Mouse (Mus musculus) forebrain, embryonic 11.5 days (tissue): Measurements from ENCODE around the gene Myh6. TPM values are rescaled to one million over a fixed set of nuclear protein-coding genes. Genes with fewer than 3 reads are reported as not detected.

Source experiments
- ATAC-seq: fragments of 200-750 bp; cut with Nextera tagmentation; replicated peaks from 2 replicates; pipeline ENCODE4 v1.8.0; 2017; ENCODE audit warnings: moderate TSS enrichment; ENCODE audit not compliant: low FRiP score
- DNase-seq: peaks from one replicate; pipeline ENCODE4 v3.0.0-alpha.2; 2017; ENCODE audit warnings: low spot score
- H3K27ac ChIP-seq: fragments of 300-500 bp; sonication (generic); 2 replicates; pipeline ENCODE4 v1.5.1; 2014; ENCODE audit warnings: low read depth, low read length
- H3K27me3 ChIP-seq: fragments of 300-500 bp; sonication (generic); 2 replicates; pipeline ENCODE4 v1.6.1; 2014; ENCODE audit warnings: mild to moderate bottlenecking, low read length, mixed read lengths; ENCODE audit not compliant: control insufficient read depth, insufficient read depth
- H3K36me3 ChIP-seq: fragments of 300-500 bp; sonication (generic); 2 replicates; pipeline ENCODE4 v1.6.1; 2014; ENCODE audit warnings: mild to moderate bottlenecking, low read length, moderate library complexity, mixed read lengths; ENCODE audit not compliant: control insufficient read depth, insufficient read depth
- H3K4me1 ChIP-seq: fragments of 300-500 bp; sonication (generic); replicated peaks from 2 replicates; pipeline ENCODE4 v1.6.1; 2014; ENCODE audit warnings: low read length, mixed read lengths; ENCODE audit not compliant: control insufficient read depth, insufficient read depth
- H3K4me2 ChIP-seq: fragments of 300-500 bp; sonication (generic); 2 replicates; pipeline ENCODE4 v1.6.1; 2014; ENCODE audit warnings: low read depth, mild to moderate bottlenecking, low read length, moderate library complexity, mixed read lengths; ENCODE audit not compliant: severe bottlenecking
- H3K4me3 ChIP-seq: fragments of 300-500 bp; sonication (generic); 2 replicates; pipeline ENCODE4 v1.5.1; 2014; ENCODE audit warnings: low read depth, low read length
- H3K9ac ChIP-seq: fragments of 300-500 bp; sonication (generic); 2 replicates; pipeline ENCODE4 v1.6.1; 2014; ENCODE audit warnings: low read length
- H3K9me3 ChIP-seq: fragments of 300-500 bp; sonication (generic); 2 replicates; pipeline ENCODE4 v1.6.1; 2016; ENCODE audit warnings: low read length, mixed read lengths; ENCODE audit not compliant: control insufficient read depth
- WGBS: fragments of 180-500 bp; shearing (Covaris S2); extraction: QIAGEN DNeasy Blood & Tissue Kit; methylation state at CpG from one replicate; pipeline ENCODE4 v1.1.7; 2014; 5-methylcytosine and 5-hydroxymethylcytosine counted together
- polyA plus RNA-seq: library from polyadenylated mRNA; unstranded; fragments of >200 nt; fragmentation: Nextera tagmentation; extraction: Ambion mirVana; gene quantifications from 2 replicates; pipeline ENCODE4 v1.2.1, GENCODE M21; 2014

The Myh6 gene
- polyA plus RNA-seq, 1 experiment from 2014 or later = not detected

GRCm38 (mm10) chr14:54959197-54959596 lies 7.5 kb downstream of the Myh6 start:
- DNase-seq (no peak), ATAC-seq (no peak)
- H3K9me3 ChIP-seq = no peaks in the 10 kb centered on the region
- H3K4me3 ChIP-seq = no peak overlapping the region
- 90% methylated on average over 3 of the region's 3 CpGs for WGBS
- no peaks in the 10 kb centered on the region for H3K27me3 ChIP-seq
- H3K9ac ChIP-seq = no peak overlapping the region
- no peak overlapping the region for H3K27ac ChIP-seq
- H3K4me1 ChIP-seq = no peaks in the 10 kb centered on the region
- H3K4me2 ChIP-seq = no peak overlapping the region
- H3K36me3 ChIP-seq = no peaks in the 10 kb centered on the region

- H3K9ac ChIP-seq = no peak overlapping the region
- no peaks in the 10 kb centered on the region for H3K36me3 ChIP-seq
- DNase-seq (no peak), ATAC-seq (no peak)
- H3K27ac ChIP-seq = no peak overlapping the region
- no peaks in the 10 kb centered on the region for H3K4me1 ChIP-seq
- H3K9me3 ChIP-seq = no peaks in the 10 kb centered on the region
- no peak overlapping the region for H3K4me3 ChIP-seq
- no peak overlapping the region for H3K4me2 ChIP-seq
- no peaks in the 10 kb centered on the region for H3K27me3 ChIP-seq
- 85% methylated on average over 4 of the region's 4 CpGs for WGBS
Observed at GRCm38 (mm10) chr14:54958503-54958902, 8.2 kb downstream of the Myh6 start.

- DNase-seq = no peak
- no peaks in the 10 kb centered on the region for H3K36me3 ChIP-seq
- WGBS = 88% methylated on average over 9 of the region's 9 CpGs
- H3K4me3 ChIP-seq = no peak overlapping the region
- no peaks in the 10 kb centered on the region for H3K9me3 ChIP-seq
- no peaks in the 10 kb centered on the region for H3K27me3 ChIP-seq
- H3K4me1 ChIP-seq = no peaks in the 10 kb centered on the region
- no peak overlapping the region for H3K4me2 ChIP-seq
- no peak overlapping the region for H3K9ac ChIP-seq
- no peak for ATAC-seq
- no peak overlapping the region for H3K27ac ChIP-seq
Observed at GRCm38 (mm10) chr14:54956533-54956932, 10.2 kb downstream of the Myh6 start.

GRCm38 (mm10) chr14:54955481-54955880 lies 11.2 kb downstream of the Myh6 start:
- H3K9ac ChIP-seq = no peak overlapping the region
- H3K4me2 ChIP-seq = no peak overlapping the region
- DNase-seq (no peak), ATAC-seq (no peak)
- H3K4me3 ChIP-seq = no peak overlapping the region
- H3K4me1 ChIP-seq = no peaks in the 10 kb centered on the region
- no peaks in the 10 kb centered on the region for H3K9me3 ChIP-seq
- H3K27me3 ChIP-seq = no peaks in the 10 kb centered on the region
- no peak overlapping the region for H3K27ac ChIP-seq
- 93% methylated on average over 3 of the region's 3 CpGs for WGBS
- H3K36me3 ChIP-seq = no peaks in the 10 kb centered on the region

GRCm38 (mm10) chr14:54954474-54954873 lies 12.3 kb downstream of the Myh6 start:
- DNase-seq = no peak
- no peaks in the 10 kb centered on the region for H3K9me3 ChIP-seq
- H3K9ac ChIP-seq = no peak overlapping the region
- 82% methylated on average over 3 of the region's 3 CpGs for WGBS
- ATAC-seq = no peak
- H3K4me3 ChIP-seq = no peak overlapping the region
- no peaks in the 10 kb centered on the region for H3K4me1 ChIP-seq
- H3K27me3 ChIP-seq = no peaks in the 10 kb centered on the region
- H3K27ac ChIP-seq = no peak overlapping the region
- no peaks in the 10 kb centered on the region for H3K36me3 ChIP-seq
- no peak overlapping the region for H3K4me2 ChIP-seq

GRCm38 (mm10) chr14:54953664-54954206 lies 13.0 kb downstream of the Myh6 start:
- ATAC-seq = no peak
- no peak overlapping the region for H3K4me3 ChIP-seq
- H3K4me1 ChIP-seq = no peaks in the 10 kb centered on the region
- no peaks in the 10 kb centered on the region for H3K27me3 ChIP-seq
- no peak overlapping the region for H3K27ac ChIP-seq
- H3K9ac ChIP-seq = no peak overlapping the region
- H3K36me3 ChIP-seq = no peaks in the 10 kb centered on the region
- WGBS = 88% methylated on average over 8 of the region's 8 CpGs
- H3K4me2 ChIP-seq = no peak overlapping the region
- no peak for DNase-seq
- H3K9me3 ChIP-seq = no peaks in the 10 kb centered on the region

- Histone ChIP-seq H3K4me3 (no peak overlapping the region), H3K9me3 (no peaks in the 10 kb centered on the region), H3K4me1 (no peaks in the 10 kb centered on the region), H3K4me2 (no peak overlapping the region), H3K36me3 (no peaks in the 10 kb centered on the region), H3K9ac (no peak overlapping the region), H3K27me3 (no peaks in the 10 kb centered on the region), H3K27ac (no peak overlapping the region)
- WGBS = 86% methylated on average over 6 of the region's 6 CpGs
- no peak for DNase-seq
- no peak for ATAC-seq
Observed at GRCm38 (mm10) chr14:54951587-54951986, 15.1 kb downstream of the Myh6 start.

GRCm38 (mm10) chr14:54950493-54950892 lies 16.2 kb downstream of the Myh6 start:
- Histone ChIP-seq H3K4me2 (no peak overlapping the region), H3K27me3 (no peaks in the 10 kb centered on the region), H3K9me3 (no peaks in the 10 kb centered on the region), H3K4me3 (no peak overlapping the region), H3K36me3 (no peaks in the 10 kb centered on the region), H3K9ac (no peak overlapping the region), H3K4me1 (no peaks in the 10 kb centered on the region), H3K27ac (no peak overlapping the region)
- WGBS = 70% methylated on average over 12 of the region's 12 CpGs
- ATAC-seq (no peak), DNase-seq (no peak)

- H3K27ac ChIP-seq = no peak overlapping the region
- H3K27me3 ChIP-seq = no peaks in the 10 kb centered on the region
- no peaks in the 10 kb centered on the region for H3K36me3 ChIP-seq
- H3K4me1 ChIP-seq = no peaks in the 10 kb centered on the region
- DNase-seq (no peak), ATAC-seq (no peak)
- H3K4me3 ChIP-seq = no peak overlapping the region
- H3K9ac ChIP-seq = no peak overlapping the region
- no peaks in the 10 kb centered on the region for H3K9me3 ChIP-seq
- WGBS = 87% methylated on average over 9 of the region's 9 CpGs
- no peak overlapping the region for H3K4me2 ChIP-seq
Observed at GRCm38 (mm10) chr14:54948781-54949180, 17.9 kb downstream of the Myh6 start.
